Mouse (Mus musculus): ENCODE results near the gene Tecpr2. TPM values are rescaled to one million over a fixed set of nuclear protein-coding genes. Genes with fewer than 3 reads are reported as not detected.

Gene Tecpr2
- total RNA-seq, 2 experiments from 2014 or later = 46.6 TPM

DNA sequence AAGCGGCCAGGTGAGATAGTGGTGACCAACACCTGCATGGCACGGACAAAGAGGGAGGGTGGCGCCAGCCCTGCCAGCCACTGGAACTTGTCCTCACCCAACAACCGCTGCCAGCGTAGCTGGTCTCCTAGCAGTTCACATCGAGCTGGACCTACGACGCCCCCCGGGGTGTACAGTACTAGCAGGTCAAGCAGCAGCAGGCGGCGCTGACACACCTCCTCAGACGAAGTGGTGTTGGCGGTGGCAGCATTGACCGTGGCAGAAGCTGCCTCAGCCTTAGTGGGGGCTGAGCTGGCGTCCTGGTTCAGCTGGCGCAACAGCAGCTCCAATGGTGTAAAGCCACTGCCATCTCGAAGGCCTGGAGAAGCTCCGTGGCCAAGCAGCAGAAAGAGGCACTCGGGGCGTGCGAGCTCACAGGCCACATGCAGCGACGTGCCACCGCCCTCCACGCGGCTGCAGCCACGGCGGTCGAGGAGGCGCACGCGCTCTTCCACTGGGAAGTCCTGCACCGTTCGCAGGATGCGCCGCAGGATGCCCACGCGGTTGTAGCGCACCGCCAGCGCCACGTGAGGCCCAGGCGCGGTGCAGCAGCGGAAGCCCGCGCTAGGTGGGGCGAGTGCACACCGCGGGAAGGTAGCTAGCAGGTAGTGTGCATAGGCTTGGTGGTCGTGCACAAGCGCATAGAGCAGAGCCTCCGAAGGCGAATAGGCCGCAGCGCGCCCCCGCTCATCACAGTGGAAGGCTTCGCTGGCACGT is 87.7 kb downstream of the Tecpr2 start:
- DNase-seq (ENCODE audit: low spot score in 2 of 2) = no peak

- DNase-seq (ENCODE audit: low spot score in 2 of 2) = no peak
These were observed 88.3 kb downstream of the Tecpr2 start for GRCm38 (mm10) chr12:110977345-110977733.

DNA sequence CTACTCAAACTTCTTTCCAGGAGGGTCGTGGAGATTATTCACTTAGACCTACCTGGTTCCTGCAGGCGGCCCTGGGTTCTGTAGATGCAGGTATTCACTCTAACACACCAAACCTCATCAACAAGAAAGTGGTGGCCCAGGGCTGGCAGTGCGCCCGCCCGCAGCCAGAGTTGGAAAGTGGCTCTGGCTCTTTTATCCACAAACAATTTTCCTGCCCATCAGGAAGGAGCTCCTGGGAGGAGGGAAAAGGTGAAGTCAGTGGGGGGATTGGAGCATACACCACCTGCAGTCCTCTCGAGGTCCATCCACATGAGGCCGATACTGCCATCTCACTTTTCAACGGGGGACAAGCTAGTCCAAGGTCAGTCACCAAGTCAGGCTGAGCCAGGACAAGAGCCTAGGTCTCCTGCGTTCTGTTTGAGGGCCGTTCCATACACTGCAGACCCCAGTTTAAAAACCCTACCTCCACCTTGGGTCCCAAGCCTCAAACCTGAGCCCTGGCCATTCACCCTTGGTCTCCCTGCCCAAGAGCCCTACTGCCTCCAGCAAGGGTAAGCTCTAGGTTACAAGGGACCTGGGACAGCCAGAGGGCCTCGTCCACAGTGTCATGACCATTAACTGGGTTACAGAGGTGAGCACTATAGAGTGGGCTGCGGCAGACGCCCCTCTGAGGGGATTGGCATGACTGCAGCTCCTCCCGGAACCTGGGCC is 89.0 kb downstream of the Tecpr2 start:
- no peak for DNase-seq (ENCODE audit: low spot score in 2 of 2)

DNA sequence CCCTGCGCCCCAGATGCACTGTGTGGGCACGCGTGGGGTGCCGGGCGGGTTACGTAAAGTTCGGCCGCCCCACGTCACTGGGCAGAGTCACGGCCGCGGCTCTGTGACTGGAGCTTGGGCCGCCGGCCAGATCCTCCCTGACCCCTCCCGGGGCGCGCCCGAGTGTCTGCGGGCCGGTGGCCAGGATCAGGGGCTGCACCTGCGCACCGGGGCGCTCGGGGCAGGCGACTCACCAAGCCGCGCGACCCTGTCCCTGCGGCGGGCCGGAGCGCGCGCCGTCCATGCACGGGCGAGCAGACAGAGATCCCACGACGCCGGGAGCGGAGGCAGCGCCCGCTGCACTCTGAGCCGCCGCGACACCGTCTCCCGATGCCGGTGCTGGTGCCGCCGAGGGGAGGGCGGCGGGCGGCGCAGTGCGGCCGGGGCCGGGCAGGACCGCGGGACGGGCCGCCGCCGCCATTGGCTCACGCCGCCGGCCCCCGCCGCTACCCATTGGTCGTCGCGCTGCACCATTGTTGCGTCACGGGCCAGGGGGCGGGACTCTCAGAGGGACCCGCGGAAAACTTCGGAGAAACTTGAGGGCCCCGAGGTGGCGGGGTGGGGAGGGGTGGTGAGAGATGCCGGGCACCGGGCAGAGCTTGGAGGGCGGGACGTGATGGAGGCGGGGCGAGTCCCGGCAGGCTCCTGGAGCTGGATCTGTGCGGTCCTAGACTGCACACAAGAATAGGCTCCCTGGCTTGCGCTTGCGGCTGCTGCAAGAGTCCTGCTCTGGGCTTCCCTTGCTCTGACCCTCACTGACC is 89.7 kb downstream of the Tecpr2 start, which contains the start of gene Ankrd9:
Ankrd9 (minus strand) TSS at position 434 of the 800 bp plus-strand sequence.
- peak; percentile 92 to 94 for DNase-seq (ENCODE audit: low spot score in 2 of 2)

DNA sequence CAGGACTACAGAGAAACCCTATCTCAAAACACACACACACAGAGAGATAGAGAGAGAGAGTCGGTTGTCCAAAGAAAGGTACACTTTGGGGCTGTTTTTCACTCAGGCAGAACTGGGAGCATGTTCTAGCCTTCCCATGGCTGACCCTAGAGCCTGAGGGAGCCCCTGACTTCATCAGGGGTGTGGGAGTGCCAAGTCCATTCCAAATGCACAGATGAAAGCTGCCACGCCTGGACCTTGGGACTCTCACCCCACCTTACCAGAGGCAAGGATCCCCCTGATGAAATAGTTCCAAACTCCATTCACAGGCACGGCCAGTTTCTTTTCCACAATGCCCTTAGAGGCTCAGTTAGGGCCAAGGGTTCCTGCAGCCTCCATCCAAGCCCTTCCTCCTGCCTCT is 90.7 kb downstream of the Tecpr2 start:
- no peak for DNase-seq (ENCODE audit: low spot score in 2 of 2)

DNA sequence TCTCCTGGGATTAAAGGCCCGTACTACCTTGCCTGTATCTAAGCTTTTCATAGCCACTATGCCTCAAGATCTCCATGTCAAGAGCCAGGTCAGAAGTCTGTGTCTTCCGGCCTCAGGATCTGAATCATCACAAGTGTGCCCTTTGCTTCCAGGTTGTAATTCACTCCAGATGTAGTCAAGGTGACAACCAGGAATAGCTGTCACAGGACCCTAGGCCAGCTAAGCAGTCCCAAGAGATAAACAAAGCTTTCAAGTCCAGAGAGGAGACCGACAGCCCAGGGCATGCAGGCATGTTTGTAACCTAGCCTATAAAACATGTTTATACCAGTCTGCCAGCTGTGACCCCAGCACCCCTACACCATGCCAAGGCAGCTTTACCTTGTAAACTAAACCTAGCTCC is 92.7 kb downstream of the Tecpr2 start:
- no peak for DNase-seq (ENCODE audit: low spot score in 2 of 2)

GRCm38 (mm10) chr12:110983083-110983482 is 94.0 kb downstream of the Tecpr2 start:
- no peak for DNase-seq (ENCODE audit: low spot score in 2 of 2)

DNA sequence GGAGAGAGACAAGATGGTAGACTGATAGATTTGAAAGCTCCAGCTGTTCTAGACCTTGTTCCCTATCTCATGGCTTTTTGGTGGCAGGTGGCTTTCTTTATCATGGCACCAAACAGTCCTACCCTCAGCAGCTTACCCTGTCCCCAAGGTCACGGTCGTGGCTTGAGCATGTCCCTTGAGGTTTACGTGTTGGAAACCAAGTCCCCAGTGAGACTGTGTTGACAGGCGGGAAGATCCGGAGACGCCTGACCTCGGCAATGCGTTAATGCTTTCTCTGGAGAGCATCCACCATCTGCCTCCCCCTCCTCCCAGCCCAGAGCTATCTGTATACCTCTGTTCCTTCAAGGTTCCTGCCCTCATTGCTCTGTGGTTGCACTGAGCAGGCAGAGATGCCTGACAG is 94.7 kb downstream of the Tecpr2 start:
- no peak for DNase-seq (ENCODE audit: low spot score in 2 of 2)

DNA sequence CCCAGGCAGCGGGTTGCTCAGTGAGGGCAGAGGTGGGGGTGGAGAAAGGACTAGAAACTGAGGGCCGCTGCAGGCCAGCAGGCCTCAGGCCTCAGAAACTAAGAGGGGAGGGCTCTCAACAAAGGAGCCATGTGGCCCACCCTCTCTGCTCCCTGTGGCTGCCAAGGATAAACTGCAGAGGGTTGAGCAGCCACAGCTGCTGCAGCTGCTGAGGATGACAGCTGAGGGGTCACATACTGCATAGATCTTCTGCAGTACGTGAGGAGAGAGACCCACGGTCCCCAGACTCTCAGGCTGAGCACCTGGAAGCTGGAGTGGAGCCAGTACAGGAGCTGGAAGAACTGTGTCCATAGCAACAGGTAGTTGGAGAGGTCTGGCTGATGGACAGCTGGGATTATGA is 95.5 kb downstream of the Tecpr2 start:
- no peak for DNase-seq (ENCODE audit: low spot score in 2 of 2)

GRCm38 (mm10) chr12:110985141-110985540 is 96.1 kb downstream of the Tecpr2 start:
- DNase-seq (ENCODE audit: low spot score in 2 of 2) = no peak

- no peak for DNase-seq (ENCODE audit: low spot score in 2 of 2)
These were observed 97.7 kb downstream of the Tecpr2 start for GRCm38 (mm10) chr12:110986536-110987425.

DNA sequence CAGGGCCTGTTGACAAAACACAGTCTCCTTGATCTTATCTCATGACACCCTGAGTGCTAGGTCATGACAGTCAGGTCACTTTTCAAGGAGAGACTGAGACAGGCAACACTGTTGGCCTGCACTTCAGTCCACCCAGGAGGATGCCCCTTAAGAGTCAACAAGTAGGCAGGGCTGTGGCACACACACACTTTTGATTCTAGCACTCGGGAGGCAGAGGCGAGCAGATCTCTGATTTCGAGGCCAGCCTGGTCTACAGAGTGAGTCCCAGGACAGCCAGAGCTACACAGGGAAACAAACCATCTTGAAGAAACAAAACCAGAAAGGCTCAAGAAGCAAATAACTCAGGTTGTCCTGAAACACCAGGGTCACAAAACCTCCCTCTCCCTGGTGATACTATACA is 100.3 kb downstream of the Tecpr2 start:
- DNase-seq (ENCODE audit: low spot score in 2 of 2) = no peak

- DNase-seq (ENCODE audit: low spot score in 2 of 2) = no peak
These were observed 101.4 kb downstream of the Tecpr2 start for GRCm38 (mm10) chr12:110990500-110990899.

GRCm38 (mm10) chr12:110991361-110992127 is 102.5 kb downstream of the Tecpr2 start:
- peak in 1 of 2 experiments; percentile 49 for DNase-seq (ENCODE audit: low spot score in 2 of 2)

GRCm38 (mm10) chr12:110992128-110992553 is 103.1 kb downstream of the Tecpr2 start:
- DNase-seq (ENCODE audit: low spot score in 2 of 2) = peak; percentile 84 to 93

DNA sequence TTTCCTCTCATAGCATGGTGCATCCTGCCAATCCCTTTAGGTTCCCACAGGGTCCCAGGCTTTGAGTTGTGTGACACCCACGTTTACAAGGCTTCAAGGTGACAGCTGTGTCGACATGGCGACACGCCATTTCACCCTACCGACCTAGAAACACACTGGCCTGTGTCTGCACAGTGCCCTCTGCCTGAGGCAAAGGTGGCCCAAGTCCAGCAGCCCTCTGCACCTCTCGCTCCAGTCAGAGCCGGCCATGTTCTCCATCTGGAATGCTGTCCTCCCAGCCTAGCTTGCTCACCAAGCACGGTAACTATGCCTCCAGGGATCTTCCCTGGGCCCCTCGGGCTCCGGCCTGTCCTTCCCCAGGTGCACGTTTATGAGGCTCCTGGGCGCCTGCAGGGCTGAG is 103.7 kb downstream of the Tecpr2 start:
- no peak for DNase-seq (ENCODE audit: low spot score in 2 of 2)

DNA sequence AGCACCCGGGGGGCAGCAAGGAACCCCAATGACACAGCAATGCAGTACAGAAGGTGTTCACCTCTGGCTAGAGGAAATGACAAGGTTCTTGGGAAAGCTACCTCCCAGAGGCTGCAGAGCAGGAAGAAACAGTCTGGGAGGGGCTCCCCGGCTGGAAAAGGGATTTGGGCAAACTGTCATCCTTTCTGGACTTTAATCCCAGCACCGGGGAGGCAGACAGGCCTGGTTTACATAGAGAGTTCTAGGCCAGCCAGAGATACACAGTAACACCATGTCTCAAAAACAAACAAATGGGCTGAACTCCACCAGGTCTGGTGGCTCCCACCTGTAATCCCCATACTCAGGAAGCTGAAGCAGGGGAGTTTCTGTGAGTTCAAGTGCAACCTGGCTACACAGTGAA is 104.2 kb downstream of the Tecpr2 start:
- DNase-seq (ENCODE audit: low spot score in 2 of 2) = no peak

DNA sequence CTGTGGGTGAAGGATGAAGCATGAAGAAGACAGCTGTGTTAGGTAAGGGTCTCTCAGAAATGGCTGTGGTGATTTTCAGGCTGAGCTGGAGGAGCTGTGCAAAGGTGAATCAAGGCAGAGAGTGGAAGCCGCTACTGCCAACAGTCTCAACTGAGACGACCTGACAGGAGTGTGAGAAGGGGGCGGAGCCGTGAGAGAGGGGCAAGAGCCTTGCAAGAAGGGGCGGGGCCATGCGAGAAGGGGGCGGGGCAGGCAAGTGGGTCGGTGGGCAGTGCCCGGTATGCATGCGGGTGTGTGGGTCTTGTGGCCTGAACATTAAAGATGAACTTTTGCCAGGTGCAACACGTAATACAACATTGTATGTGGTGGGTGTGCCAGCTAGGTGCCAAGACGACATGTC is 105.6 kb downstream of the Tecpr2 start:
- no peak for DNase-seq (ENCODE audit: low spot score in 2 of 2)

DNA sequence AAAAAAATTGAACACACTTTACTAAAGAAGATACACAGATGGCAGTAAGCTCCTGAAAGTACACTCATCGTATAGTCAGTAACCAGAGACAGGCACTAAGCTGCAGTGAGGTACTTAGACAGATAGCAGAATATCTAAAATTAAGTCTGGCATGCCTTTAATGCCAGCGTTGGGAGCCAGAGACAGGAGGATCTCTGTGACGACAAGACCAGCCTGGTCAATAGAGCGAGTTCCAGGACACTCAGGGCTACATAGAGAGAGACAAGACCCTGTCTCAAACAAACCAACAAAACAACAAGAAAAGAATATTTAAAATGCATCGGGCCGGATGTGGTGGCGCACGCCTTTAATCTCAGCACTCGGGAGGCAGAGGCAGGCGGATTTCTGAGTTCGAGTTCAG is 109.0 kb downstream of the Tecpr2 start:
- no peak for DNase-seq (ENCODE audit: low spot score in 2 of 2)

DNA sequence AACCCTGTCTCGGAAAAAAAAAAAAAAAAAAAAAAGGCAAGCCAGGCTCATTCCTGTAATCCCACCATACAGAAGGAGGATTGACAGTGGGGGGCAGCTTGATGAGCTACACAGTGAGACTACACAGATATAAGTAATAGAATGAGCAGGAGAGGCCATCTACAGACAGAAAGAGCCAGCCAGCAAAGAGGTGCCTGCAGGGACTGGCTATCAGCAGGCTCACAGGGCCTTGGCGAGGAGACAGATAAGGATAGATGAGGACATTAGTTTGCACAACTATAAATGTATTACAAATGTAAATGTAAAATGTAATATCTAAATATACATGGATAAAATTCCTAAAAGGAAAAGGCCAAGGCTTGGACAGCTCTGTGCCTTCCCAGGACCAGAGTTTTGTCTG is 110.8 kb downstream of the Tecpr2 start:
- no peak for DNase-seq (ENCODE audit: low spot score in 2 of 2)
